Mouse (Mus musculus): ENCODE measurements around the gene Kctd21. TPM values are rescaled to one million over a fixed set of nuclear protein-coding genes. Genes with fewer than 3 reads are reported as not detected.

Kctd21 gene
- 4.7 and 5.4 TPM in 2 replicates for polyA plus RNA-seq (2015; fragmentation: Nextera tagmentation; extraction: Ambion mirVana)

- peak within 1 kb of the TSS; percentile 86 for H3K4me2 ChIP-seq (replicated peaks; ENCODE audit: low read depth, low read length)
- peak within 1 kb of the TSS; percentile 70 for H3K9ac ChIP-seq (replicated peaks; ENCODE audit: low read length)
- peaks cover 22% of the 10 kb centered on the region for H3K4me1 ChIP-seq (ENCODE audit: insufficient read depth, low read length)
- peak; percentile 99 for ATAC-seq (ENCODE audit: low FRiP score, low TSS enrichment)
- peaks cover 5% of the 10 kb centered on the region; the same call in 1 of the 2 replicates for H3K27me3 ChIP-seq (ENCODE audit: insufficient read depth, low read length)
- H3K4me3 ChIP-seq (ENCODE audit: low read length), result peak within 1 kb of the TSS; percentile 69
- WGBS, result 0% methylated on average over 64 of the region's 68 CpGs
- no peaks in the 10 kb centered on the region for H3K36me3 ChIP-seq (ENCODE audit: insufficient read depth, low read length)
- H3K9me3 ChIP-seq (ENCODE audit: low read length), result no peaks in the 10 kb centered on the region
- H3K27ac ChIP-seq (ENCODE audit: low read length), result no peak within 1 kb of the TSS
These were observed at the start of gene Kctd21, which contains the start of gene Usp35 for GRCm38 (mm10) chr7:97331726-97332666. Kctd21 (plus strand) TSS chr7:97332327. Usp35 (minus strand) TSS chr7:97332020.

- H3K4me1 ChIP-seq (ENCODE audit: insufficient read depth, low read length), result no peaks in the 10 kb centered on the region
- no peak overlapping the region for H3K4me2 ChIP-seq (replicated peaks; ENCODE audit: low read depth, low read length)
- 46% methylated on average over 2 of the region's 2 CpGs for WGBS
- no peak overlapping the region for H3K4me3 ChIP-seq (ENCODE audit: low read length)
- no peaks in the 10 kb centered on the region for H3K27me3 ChIP-seq (ENCODE audit: insufficient read depth, low read length)
- H3K36me3 ChIP-seq (ENCODE audit: insufficient read depth, low read length), result peaks cover 15% of the 10 kb centered on the region
- no peaks in the 10 kb centered on the region for H3K9me3 ChIP-seq (ENCODE audit: low read length)
- H3K9ac ChIP-seq (replicated peaks; ENCODE audit: low read length), result no peak overlapping the region
- H3K27ac ChIP-seq (ENCODE audit: low read length), result no peak overlapping the region
- no peak for ATAC-seq (ENCODE audit: low FRiP score, low TSS enrichment)
These were observed 35.1 kb upstream of the Kctd21 start for GRCm38 (mm10) chr7:97296986-97297385.

- H3K4me1 ChIP-seq (ENCODE audit: insufficient read depth, low read length), result no peaks in the 10 kb centered on the region
- no peak for ATAC-seq (ENCODE audit: low FRiP score, low TSS enrichment)
- no peak overlapping the region for H3K4me2 ChIP-seq (replicated peaks; ENCODE audit: low read depth, low read length)
- H3K27ac ChIP-seq (ENCODE audit: low read length), result no peak overlapping the region
- H3K9ac ChIP-seq (replicated peaks; ENCODE audit: low read length), result no peak overlapping the region
- no peaks in the 10 kb centered on the region for H3K27me3 ChIP-seq (ENCODE audit: insufficient read depth, low read length)
- H3K4me3 ChIP-seq (ENCODE audit: low read length), result no peak overlapping the region
- H3K36me3 ChIP-seq (ENCODE audit: insufficient read depth, low read length), result peaks cover 15% of the 10 kb centered on the region
- 7% methylated on average over 2 of the region's 2 CpGs for WGBS
- no peaks in the 10 kb centered on the region for H3K9me3 ChIP-seq (ENCODE audit: low read length)
These were observed 34.7 kb upstream of the Kctd21 start for GRCm38 (mm10) chr7:97297466-97297865.

- H3K36me3 ChIP-seq (ENCODE audit: insufficient read depth, low read length), result peaks cover 21% of the 10 kb centered on the region
- no peaks in the 10 kb centered on the region for H3K9me3 ChIP-seq (ENCODE audit: low read length)
- WGBS, result 91% methylated on average over 2 of the region's 2 CpGs
- ATAC-seq (ENCODE audit: low FRiP score, low TSS enrichment), result no peak
- H3K27me3 ChIP-seq (ENCODE audit: insufficient read depth, low read length), result no peaks in the 10 kb centered on the region
- H3K4me3 ChIP-seq (ENCODE audit: low read length), result no peak overlapping the region
- H3K27ac ChIP-seq (ENCODE audit: low read length), result no peak overlapping the region
- H3K4me1 ChIP-seq (ENCODE audit: insufficient read depth, low read length), result no peaks in the 10 kb centered on the region
- no peak overlapping the region for H3K4me2 ChIP-seq (replicated peaks; ENCODE audit: low read depth, low read length)
- no peak overlapping the region for H3K9ac ChIP-seq (replicated peaks; ENCODE audit: low read length)
These were observed 33.8 kb upstream of the Kctd21 start for GRCm38 (mm10) chr7:97298279-97298678.

GRCm38 (mm10) chr7:97298943-97299342, 33.2 kb upstream of the Kctd21 start:
- Histone ChIP-seq H3K4me1 (ENCODE audit: insufficient read depth, low read length) (no peaks in the 10 kb centered on the region), H3K4me3 (ENCODE audit: low read length) (no peak overlapping the region), H3K9me3 (ENCODE audit: low read length) (no peaks in the 10 kb centered on the region), H3K27me3 (ENCODE audit: insufficient read depth, low read length) (no peaks in the 10 kb centered on the region), H3K36me3 (ENCODE audit: insufficient read depth, low read length) (peaks cover 26% of the 10 kb centered on the region), H3K4me2 (replicated peaks; ENCODE audit: low read depth, low read length) (no peak overlapping the region), H3K9ac (replicated peaks; ENCODE audit: low read length) (no peak overlapping the region), H3K27ac (ENCODE audit: low read length) (no peak overlapping the region)
- no peak for ATAC-seq (ENCODE audit: low FRiP score, low TSS enrichment)
- WGBS, result 87% methylated on average over 6 of the region's 6 CpGs

- Histone ChIP-seq H3K4me1 (ENCODE audit: insufficient read depth, low read length) (no peaks in the 10 kb centered on the region), H3K4me2 (replicated peaks; ENCODE audit: low read depth, low read length) (no peak overlapping the region), H3K9ac (replicated peaks; ENCODE audit: low read length) (no peak overlapping the region), H3K4me3 (ENCODE audit: low read length) (no peak overlapping the region), H3K27me3 (ENCODE audit: insufficient read depth, low read length) (no peaks in the 10 kb centered on the region), H3K27ac (ENCODE audit: low read length) (no peak overlapping the region), H3K36me3 (ENCODE audit: insufficient read depth, low read length) (peaks cover 45% of the 10 kb centered on the region), H3K9me3 (ENCODE audit: low read length) (no peaks in the 10 kb centered on the region)
- 90% methylated on average over 2 of the region's 2 CpGs for WGBS
- ATAC-seq (ENCODE audit: low FRiP score, low TSS enrichment), result no peak
These were observed 31.2 kb upstream of the Kctd21 start for GRCm38 (mm10) chr7:97300914-97301313.

- peaks cover 49% of the 10 kb centered on the region for H3K36me3 ChIP-seq (ENCODE audit: insufficient read depth, low read length)
- 85% methylated on average over 8 of the region's 8 CpGs for WGBS
- no peak overlapping the region for H3K9ac ChIP-seq (replicated peaks; ENCODE audit: low read length)
- H3K4me3 ChIP-seq (ENCODE audit: low read length), result no peak overlapping the region
- ATAC-seq (ENCODE audit: low FRiP score, low TSS enrichment), result no peak
- H3K27ac ChIP-seq (ENCODE audit: low read length), result no peak overlapping the region
- no peaks in the 10 kb centered on the region for H3K9me3 ChIP-seq (ENCODE audit: low read length)
- no peaks in the 10 kb centered on the region for H3K4me1 ChIP-seq (ENCODE audit: insufficient read depth, low read length)
- H3K4me2 ChIP-seq (replicated peaks; ENCODE audit: low read depth, low read length), result no peak overlapping the region
- H3K27me3 ChIP-seq (ENCODE audit: insufficient read depth, low read length), result no peaks in the 10 kb centered on the region
These were observed 30.8 kb upstream of the Kctd21 start for GRCm38 (mm10) chr7:97301321-97301720.

- H3K27me3 ChIP-seq (ENCODE audit: insufficient read depth, low read length), result no peaks in the 10 kb centered on the region
- no peaks in the 10 kb centered on the region for H3K4me1 ChIP-seq (ENCODE audit: insufficient read depth, low read length)
- H3K27ac ChIP-seq (ENCODE audit: low read length), result no peak overlapping the region
- no peaks in the 10 kb centered on the region for H3K9me3 ChIP-seq (ENCODE audit: low read length)
- H3K9ac ChIP-seq (replicated peaks; ENCODE audit: low read length), result no peak overlapping the region
- no peak overlapping the region for H3K4me2 ChIP-seq (replicated peaks; ENCODE audit: low read depth, low read length)
- peaks cover 57% of the 10 kb centered on the region for H3K36me3 ChIP-seq (ENCODE audit: insufficient read depth, low read length)
- no peak for ATAC-seq (ENCODE audit: low FRiP score, low TSS enrichment)
- H3K4me3 ChIP-seq (ENCODE audit: low read length), result no peak overlapping the region
- 83% methylated on average over 4 of the region's 4 CpGs for WGBS
These were observed 29.9 kb upstream of the Kctd21 start for GRCm38 (mm10) chr7:97302261-97302660.

GRCm38 (mm10) chr7:97302876-97303275, 29.3 kb upstream of the Kctd21 start:
- H3K9me3 ChIP-seq (ENCODE audit: low read length), result no peaks in the 10 kb centered on the region
- no peaks in the 10 kb centered on the region for H3K4me1 ChIP-seq (ENCODE audit: insufficient read depth, low read length)
- no peak for ATAC-seq (ENCODE audit: low FRiP score, low TSS enrichment)
- peaks cover 62% of the 10 kb centered on the region for H3K36me3 ChIP-seq (ENCODE audit: insufficient read depth, low read length)
- no peak overlapping the region for H3K9ac ChIP-seq (replicated peaks; ENCODE audit: low read length)
- no peak overlapping the region for H3K4me2 ChIP-seq (replicated peaks; ENCODE audit: low read depth, low read length)
- H3K4me3 ChIP-seq (ENCODE audit: low read length), result no peak overlapping the region
- H3K27ac ChIP-seq (ENCODE audit: low read length), result no peak overlapping the region
- H3K27me3 ChIP-seq (ENCODE audit: insufficient read depth, low read length), result no peaks in the 10 kb centered on the region
- 93% methylated on average over 4 of the region's 4 CpGs for whole genome bisulfite sequencing

GRCm38 (mm10) chr7:97303614-97304013, 28.5 kb upstream of the Kctd21 start:
- WGBS, result 86% methylated on average over 2 of the region's 2 CpGs

More at GRCm38 (mm10) chr7:97303614-97304013, 28.5 kb upstream of the Kctd21 start:
- Histone ChIP-seq H3K4me1 (ENCODE audit: insufficient read depth, low read length) (no peaks in the 10 kb centered on the region), H3K27ac (ENCODE audit: low read length) (no peak overlapping the region), H3K27me3 (ENCODE audit: insufficient read depth, low read length) (no peaks in the 10 kb centered on the region), H3K4me2 (replicated peaks; ENCODE audit: low read depth, low read length) (no peak overlapping the region), H3K36me3 (ENCODE audit: insufficient read depth, low read length) (peaks cover 69% of the 10 kb centered on the region), H3K9ac (replicated peaks; ENCODE audit: low read length) (no peak overlapping the region), H3K9me3 (ENCODE audit: low read length) (peaks cover 2% of the 10 kb centered on the region; the same call in 1 of the 2 replicates), H3K4me3 (ENCODE audit: low read length) (no peak overlapping the region)
- ATAC-seq (ENCODE audit: low FRiP score, low TSS enrichment), result no peak
